Mouse (Mus musculus): ENCODE measurements around the gene March4.

- TF ChIP-seq CTCF (IDR thresholded peaks at IDR 0.05; ENCODE audit: borderline replicate concordance, insufficient read depth, low read depth, low read length): no peak
- TF ChIP-seq POLR2A (IDR thresholded peaks at IDR 0.05; ENCODE audit: borderline replicate concordance, insufficient read depth, low read length): no peak
Measured at GRCm38 (mm10) chr1:72506202-72506601, 30.5 kb downstream of the March4 start.
